Mouse (Mus musculus): ENCODE measurements around the gene Gpr4. TPM values are rescaled to one million over a fixed set of nuclear protein-coding genes. Genes with fewer than 3 reads are reported as not detected.

The Gpr4 gene
- polyA plus RNA-seq, 1 experiment from 2014 or later = 1.2 TPM

- Histone ChIP-seq H3K36me3 (ENCODE audit: control insufficient read depth, insufficient read depth, low read length) (peaks cover 53% of the 10 kb centered on the region), H3K27me3 (replicated peaks; ENCODE audit: control insufficient read depth, insufficient read depth, low read length) (no peaks in the 10 kb centered on the region), H3K4me2 (ENCODE audit: low read length) (peak overlapping the region; percentile 28), H3K9ac (ENCODE audit: low read length) (no peak overlapping the region), H3K9me3 (ENCODE audit: control insufficient read depth, low read length) (no peaks in the 10 kb centered on the region), H3K4me1 (replicated peaks; ENCODE audit: control insufficient read depth, insufficient read depth, low read length) (peaks cover 32% of the 10 kb centered on the region), H3K27ac (ENCODE audit: low read depth) (0 out of 2 replicates have a peak overlapping the region, but pooled peaks have one; percentile 9), H3K4me3 (ENCODE audit: low read depth, low read length) (no peak overlapping the region)
- DNase-seq (ENCODE audit: low spot score) = no peak
- 73% methylated on average over 10 of the region's 10 CpGs for WGBS
- ATAC-seq (replicated peaks; ENCODE audit: low FRiP score, low TSS enrichment, low read depth) = 0 out of 2 replicates have a peak, but pooled peaks have one; percentile 26
Measured at GRCm38 (mm10) chr7:19265928-19266822, 53.8 kb downstream of the Gpr4 start.

GRCm38 (mm10) chr7:19267051-19267450 is 54.7 kb downstream of the Gpr4 start:
- ATAC-seq (replicated peaks; ENCODE audit: low FRiP score, low TSS enrichment, low read depth) = no peak

DNA sequence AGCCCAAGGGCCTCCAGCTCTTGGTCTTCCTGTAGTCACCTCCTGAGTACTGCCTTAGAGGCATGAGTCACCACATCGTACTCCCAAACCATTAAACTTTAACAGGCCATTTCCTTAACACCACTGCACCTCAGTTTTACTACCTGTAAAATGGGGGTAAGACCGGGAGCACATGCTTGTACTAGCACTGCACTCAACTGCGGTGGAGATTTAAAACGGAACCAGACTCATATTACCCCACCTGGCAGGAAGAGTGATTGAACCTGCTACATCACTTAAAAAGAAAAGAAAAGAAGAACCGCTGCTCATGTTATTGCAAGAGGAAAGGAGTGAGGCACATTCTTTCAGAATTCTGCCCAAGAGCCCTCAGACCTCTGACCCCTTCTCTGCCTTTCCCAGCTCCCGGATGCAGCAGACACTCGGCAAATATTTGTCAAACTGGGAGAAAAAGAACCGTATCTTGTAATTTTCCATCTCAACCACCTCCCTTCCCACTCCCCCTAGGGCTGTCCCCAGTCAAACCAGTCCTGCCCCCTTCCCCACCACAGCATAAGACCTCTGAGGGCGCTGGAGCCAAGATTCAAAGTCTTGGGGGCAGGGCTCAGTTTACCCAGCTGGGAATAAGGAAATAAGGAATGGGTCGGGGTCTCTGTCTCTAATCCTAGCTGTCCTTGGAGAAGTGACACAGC is 56.8 kb downstream of the Gpr4 start:
- Histone ChIP-seq H3K36me3 (ENCODE audit: control insufficient read depth, insufficient read depth, low read length) (peaks cover 23% of the 10 kb centered on the region), H3K27ac (ENCODE audit: low read depth) (peak overlapping the region; percentile 93), H3K9me3 (ENCODE audit: control insufficient read depth, low read length) (no peaks in the 10 kb centered on the region), H3K9ac (ENCODE audit: low read length) (peak overlapping the region; percentile 90), H3K4me1 (replicated peaks; ENCODE audit: control insufficient read depth, insufficient read depth, low read length) (peaks cover 32% of the 10 kb centered on the region), H3K4me3 (ENCODE audit: low read depth, low read length) (peak overlapping the region; percentile 88), H3K4me2 (ENCODE audit: low read length) (peak overlapping the region; percentile 96), H3K27me3 (replicated peaks; ENCODE audit: control insufficient read depth, insufficient read depth, low read length) (no peaks in the 10 kb centered on the region)
- WGBS = 25% methylated on average over 10 of the region's 10 CpGs
- DNase-seq (ENCODE audit: low spot score) (no peak), ATAC-seq (replicated peaks; ENCODE audit: low FRiP score, low TSS enrichment, low read depth) (0 out of 2 replicates have a peak, but pooled peaks have one; percentile 1)

More at GRCm38 (mm10) chr7:19267051-19267450, 54.7 kb downstream of the Gpr4 start:
- peaks cover 32% of the 10 kb centered on the region for H3K4me1 ChIP-seq (replicated peaks; ENCODE audit: control insufficient read depth, insufficient read depth, low read length)
- WGBS = 52% methylated on average over 10 of the region's 10 CpGs
- peaks cover 44% of the 10 kb centered on the region for H3K36me3 ChIP-seq (ENCODE audit: control insufficient read depth, insufficient read depth, low read length)
- no peak overlapping the region for H3K4me2 ChIP-seq (ENCODE audit: low read length)
- DNase-seq (ENCODE audit: low spot score) = no peak
- H3K4me3 ChIP-seq (ENCODE audit: low read depth, low read length) = no peak overlapping the region
- no peaks in the 10 kb centered on the region for H3K27me3 ChIP-seq (replicated peaks; ENCODE audit: control insufficient read depth, insufficient read depth, low read length)
- no peak overlapping the region for H3K9ac ChIP-seq (ENCODE audit: low read length)
- H3K27ac ChIP-seq (ENCODE audit: low read depth) = peak overlapping the region; percentile 40; the same call in 1 of the 2 replicates
- H3K9me3 ChIP-seq (ENCODE audit: control insufficient read depth, low read length) = no peaks in the 10 kb centered on the region

- ATAC-seq (replicated peaks; ENCODE audit: low FRiP score, low TSS enrichment, low read depth) = peak; percentile 27
- H3K27ac ChIP-seq (ENCODE audit: low read depth) = peak overlapping the region; percentile 93
Measured at GRCm38 (mm10) chr7:19269721-19270441, 57.5 kb downstream of the Gpr4 start.

GRCm38 (mm10) chr7:19270509-19271237 is 58.3 kb downstream of the Gpr4 start:
- no peaks in the 10 kb centered on the region for H3K27me3 ChIP-seq (replicated peaks; ENCODE audit: control insufficient read depth, insufficient read depth, low read length)
- H3K9ac ChIP-seq (ENCODE audit: low read length) = peak overlapping the region; percentile 90
- H3K36me3 ChIP-seq (ENCODE audit: control insufficient read depth, insufficient read depth, low read length) = peaks cover 13% of the 10 kb centered on the region; the same call in 1 of the 2 replicates
- H3K4me2 ChIP-seq (ENCODE audit: low read length) = peak overlapping the region; percentile 96
- WGBS = under 1% methylated on average over 20 of the region's 21 CpGs
- peak overlapping the region; percentile 88 for H3K4me3 ChIP-seq (ENCODE audit: low read depth, low read length)
- ATAC-seq (replicated peaks; ENCODE audit: low FRiP score, low TSS enrichment, low read depth) = no peak
- H3K9me3 ChIP-seq (ENCODE audit: control insufficient read depth, low read length) = no peaks in the 10 kb centered on the region
- H3K27ac ChIP-seq (ENCODE audit: low read depth) = peak overlapping the region; percentile 93
- H3K4me1 ChIP-seq (replicated peaks; ENCODE audit: control insufficient read depth, insufficient read depth, low read length) = peaks cover 31% of the 10 kb centered on the region
- peak; percentile 67 for DNase-seq (ENCODE audit: low spot score)

More at GRCm38 (mm10) chr7:19269721-19270441, 57.5 kb downstream of the Gpr4 start:
- Histone ChIP-seq H3K4me3 (ENCODE audit: low read depth, low read length) (peak overlapping the region; percentile 88), H3K9ac (ENCODE audit: low read length) (peak overlapping the region; percentile 90), H3K36me3 (ENCODE audit: control insufficient read depth, insufficient read depth, low read length) (peaks cover 16% of the 10 kb centered on the region), H3K27me3 (replicated peaks; ENCODE audit: control insufficient read depth, insufficient read depth, low read length) (no peaks in the 10 kb centered on the region), H3K4me2 (ENCODE audit: low read length) (peak overlapping the region; percentile 96), H3K9me3 (ENCODE audit: control insufficient read depth, low read length) (no peaks in the 10 kb centered on the region), H3K4me1 (replicated peaks; ENCODE audit: control insufficient read depth, insufficient read depth, low read length) (peaks cover 32% of the 10 kb centered on the region)
- peak; percentile 75 for DNase-seq (ENCODE audit: low spot score)
- under 1% methylated on average over 19 of the region's 19 CpGs for WGBS

DNA sequence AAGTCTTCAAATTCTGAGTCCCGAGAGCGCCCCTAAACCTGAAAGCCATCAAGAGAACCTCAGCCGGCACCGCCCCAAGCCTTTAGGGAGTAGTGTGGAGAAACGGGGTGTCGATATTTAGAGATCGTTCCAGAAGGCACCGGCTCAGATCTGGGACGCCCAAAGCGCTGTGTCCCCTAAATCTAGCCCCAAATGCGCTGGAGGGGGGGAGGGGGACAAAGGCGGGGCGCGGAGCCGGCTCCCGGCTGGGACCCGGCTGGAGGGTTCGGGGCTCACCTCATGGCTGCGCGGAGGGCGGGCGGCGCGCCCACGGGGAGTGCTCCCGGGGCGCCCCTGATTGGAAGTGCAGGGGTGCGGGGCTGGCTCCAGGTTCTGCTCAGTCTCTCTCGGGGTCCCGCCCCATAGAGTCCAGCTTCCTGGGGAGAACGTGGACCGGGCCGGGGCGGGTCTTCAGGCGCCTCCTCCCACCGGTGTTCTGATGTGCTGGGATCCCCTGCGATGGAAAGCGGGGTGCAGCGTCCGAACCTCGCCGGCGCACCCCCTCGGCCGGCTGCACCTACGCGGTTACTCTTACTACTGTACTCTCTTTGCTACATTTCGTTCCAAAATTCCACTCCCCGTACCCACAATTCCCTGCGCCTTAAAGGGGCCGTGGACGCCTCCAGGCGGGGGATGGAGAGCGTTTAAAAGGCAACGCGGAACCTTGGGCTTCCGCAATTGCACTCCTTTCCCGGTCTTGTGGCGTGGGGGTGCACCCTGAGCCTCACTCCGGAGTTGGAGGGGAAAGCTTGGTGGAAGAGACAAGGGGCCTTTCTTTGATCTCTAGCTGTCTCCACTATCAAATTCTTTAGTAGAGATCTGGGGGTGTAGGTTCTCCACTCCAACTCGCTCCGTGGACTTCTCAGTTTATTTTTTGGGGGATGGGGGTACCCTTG is 59.2 kb downstream of the Gpr4 start, which contains the start of gene Vasp:
TSS of gene Vasp (minus strand) at position 580 of the 935 bp plus-strand sequence.
- ATAC-seq (replicated peaks; ENCODE audit: low FRiP score, low TSS enrichment, low read depth) (peak; percentile 75), DNase-seq (ENCODE audit: low spot score) (peak; percentile 89)
- peaks cover 23% of the 10 kb centered on the region for H3K4me1 ChIP-seq (replicated peaks; ENCODE audit: control insufficient read depth, insufficient read depth, low read length)
- no peaks in the 10 kb centered on the region for H3K27me3 ChIP-seq (replicated peaks; ENCODE audit: control insufficient read depth, insufficient read depth, low read length)
- H3K9me3 ChIP-seq (ENCODE audit: control insufficient read depth, low read length) = no peaks in the 10 kb centered on the region
- under 1% methylated on average over 57 of the region's 62 CpGs for WGBS
- peak within 1 kb of the TSS; percentile 93 for H3K27ac ChIP-seq (ENCODE audit: low read depth)
- H3K4me3 ChIP-seq (ENCODE audit: low read depth, low read length) = peak within 1 kb of the TSS; percentile 88
- H3K4me2 ChIP-seq (ENCODE audit: low read length) = peak within 1 kb of the TSS; percentile 96
- H3K9ac ChIP-seq (ENCODE audit: low read length) = peak within 1 kb of the TSS; percentile 90
- H3K36me3 ChIP-seq (ENCODE audit: control insufficient read depth, insufficient read depth, low read length) = peaks cover 13% of the 10 kb centered on the region; the same call in 1 of the 2 replicates

DNA sequence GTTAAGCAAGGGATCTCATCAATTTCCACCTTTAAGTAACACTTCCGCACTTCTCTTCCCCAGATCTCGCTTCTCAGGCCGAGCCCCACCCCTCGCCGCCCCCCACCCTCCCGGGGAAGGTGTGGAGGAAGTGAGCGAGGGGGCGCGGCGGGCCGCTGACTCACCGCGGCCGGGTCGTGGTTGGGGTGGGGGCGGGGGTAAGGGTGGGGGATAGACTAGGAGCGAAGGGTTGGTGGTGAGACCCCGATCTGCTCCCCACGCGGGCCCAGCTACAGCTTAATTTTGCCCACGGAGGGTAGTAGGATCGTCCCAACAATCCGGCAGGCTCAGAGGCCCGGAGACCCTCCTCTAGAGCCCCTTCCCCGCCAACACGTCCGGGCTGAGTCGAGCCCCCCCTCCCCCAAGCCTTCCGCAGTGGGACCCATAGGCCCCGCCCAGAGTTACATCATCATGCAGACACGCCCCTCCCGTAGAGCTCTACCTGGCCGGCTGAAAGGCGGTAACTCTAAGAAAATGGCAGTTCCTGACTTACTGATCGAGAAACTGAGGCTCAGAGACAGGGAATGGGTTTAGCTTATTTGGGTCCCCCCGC is 59.9 kb downstream of the Gpr4 start:
- H3K4me1 ChIP-seq (replicated peaks; ENCODE audit: control insufficient read depth, insufficient read depth, low read length) = peaks cover 15% of the 10 kb centered on the region; the same call in 1 of the 2 replicates
- ATAC-seq (replicated peaks; ENCODE audit: low FRiP score, low TSS enrichment, low read depth) = peak; percentile 81
- H3K4me3 ChIP-seq (ENCODE audit: low read depth, low read length) = peak overlapping the region; percentile 88
- H3K27me3 ChIP-seq (replicated peaks; ENCODE audit: control insufficient read depth, insufficient read depth, low read length) = peaks cover under 1% of the 10 kb centered on the region; the same call in 1 of the 2 replicates
- under 1% methylated on average over 35 of the region's 36 CpGs for WGBS
- H3K9ac ChIP-seq (ENCODE audit: low read length) = peak overlapping the region; percentile 90
- peak; percentile 92 for DNase-seq (ENCODE audit: low spot score)
- no peaks in the 10 kb centered on the region for H3K9me3 ChIP-seq (ENCODE audit: control insufficient read depth, low read length)
- H3K36me3 ChIP-seq (ENCODE audit: control insufficient read depth, insufficient read depth, low read length) = peaks cover 12% of the 10 kb centered on the region; the same call in 1 of the 2 replicates
- H3K27ac ChIP-seq (ENCODE audit: low read depth) = peak overlapping the region; percentile 93
- H3K4me2 ChIP-seq (ENCODE audit: low read length) = peak overlapping the region; percentile 96
